8 mouse cellular contexts compared by ENCODE assay signal in the genomic region with DNA sequence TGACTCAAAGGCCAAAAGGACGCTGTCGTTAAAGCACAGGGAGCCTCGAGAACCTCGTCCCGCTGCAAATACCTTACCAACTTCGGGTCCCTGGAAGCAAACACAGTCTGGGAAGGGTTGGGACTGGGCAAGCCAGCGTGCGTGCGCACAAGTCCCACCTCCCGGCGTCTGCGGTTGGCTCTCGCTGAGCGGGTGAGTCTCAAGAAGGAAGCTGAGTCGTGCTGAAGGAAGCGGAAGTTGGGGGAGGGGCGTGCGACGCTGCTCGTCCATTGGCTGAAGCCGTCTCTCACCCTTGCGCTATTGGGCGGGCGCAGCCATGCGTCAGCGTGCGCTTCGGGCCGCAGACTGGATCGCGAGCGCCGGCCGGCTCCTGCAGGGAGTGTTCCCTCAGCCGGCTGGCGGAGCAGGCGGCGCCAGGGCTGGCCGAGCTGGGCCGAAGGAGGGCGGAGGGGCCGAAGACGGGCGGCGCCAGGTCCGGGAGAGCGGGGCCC. TPM values are rescaled to one million over a fixed set of nuclear protein-coding genes. Genes with fewer than 3 reads are reported as not detected.
DNase-seq lines count a peak whose midpoint lies in the region; ATAC-seq and TF ChIP-seq lines count a peak whose summit lies in the region.

A gene (plus strand): TSS at position 366 of the 491 bp plus-strand sequence.

- WGBS in forebrain, embryonic 11.5 days = under 1% methylated on average over 47 of the region's 47 CpGs
- WGBS in heart, embryonic 16.5 days = under 1% methylated on average over 43 of the region's 47 CpGs
- WGBS in liver, embryonic 15.5 days (ENCODE audit: insufficient replicate concordance) = under 1% methylated on average over 47 of the region's 47 CpGs
- under 1% methylated on average over 47 of the region's 47 CpGs for WGBS in neural tube, embryonic 12.5 days

- H3K9ac ChIP-seq in CH12.LX (ENCODE audit: insufficient read depth, low read depth) = peak within 1 kb of the TSS; percentile 72
- H3K9ac ChIP-seq in forebrain, embryonic 11.5 days (ENCODE audit: low read length) = peak within 1 kb of the TSS; percentile 82
- peak within 1 kb of the TSS; percentile 91 for H3K9ac ChIP-seq in heart, embryonic 16.5 days (ENCODE audit: low read length)
- peak within 1 kb of the TSS; percentile 74 for H3K9ac ChIP-seq in liver, embryonic 15.5 days
- peak within 1 kb of the TSS; percentile 80 for H3K9ac ChIP-seq in neural tube, embryonic 12.5 days

- ATAC-seq in forebrain, embryonic 11.5 days (replicated peaks; ENCODE audit: low FRiP score) = peak; percentile 100
- ATAC-seq in heart, embryonic 16.5 days (replicated peaks; ENCODE audit: extremely low read depth, insufficient read depth, low FRiP score) = peak; percentile 100
- peak; percentile 99 for ATAC-seq in liver, embryonic 15.5 days (ENCODE audit: insufficient read depth)
- peak; percentile 99 for ATAC-seq in neural tube, embryonic 12.5 days (ENCODE audit: low FRiP score, low read depth)

- H3K9me3 ChIP-seq in CH12.LX (replicated peaks; ENCODE audit: low read length) = no peaks in the 10 kb centered on the region
- no peaks in the 10 kb centered on the region for H3K9me3 ChIP-seq in forebrain, embryonic 11.5 days (ENCODE audit: control insufficient read depth, low read length)
- no peaks in the 10 kb centered on the region for H3K9me3 ChIP-seq in heart, embryonic 16.5 days (replicated peaks; ENCODE audit: control insufficient read depth, low read length)
- no peaks in the 10 kb centered on the region for H3K9me3 ChIP-seq in liver, embryonic 15.5 days (replicated peaks)
- no peaks in the 10 kb centered on the region for H3K9me3 ChIP-seq in neural tube, embryonic 12.5 days

- peak; percentile 99 for DNase-seq in CH12.LX (ENCODE audit: extremely low read depth)
- peak; percentile 99 for DNase-seq in c-Kit-positive CD71-positive TER-119-negative erythroid progenitor cells, embryonic 14.5 days (ENCODE audit: low read depth)
- DNase-seq in forebrain, embryonic 11.5 days (ENCODE audit: low spot score) = peak; percentile 99
- peak; percentile 100 for DNase-seq in kidney, postnatal 36 days
- peak; percentile 99 for DNase-seq in telencephalon, adult 2 months (ENCODE audit: low read depth, low spot score)

- peak; percentile 94 for TF ChIP-seq POLR2A in CH12.LX (IDR thresholded peaks at IDR 0.05; ENCODE audit: low read depth, low read length)

- in situ Hi-C loops in CH12.LX (cut with MboI; ENCODE audit: low pct_ligation_motif_present, low pct_unique_long_range_greater_than_20kb, low sequenced_read_pairs) = loop anchor here (10.0 kb wide), 1 partner anchor 65 kb away; no protein-coding TSS in a partner anchor

- H3K36me3 ChIP-seq in CH12.LX (replicated peaks in 1 of 2; ENCODE audit: control insufficient read depth in 1 of 2, insufficient read depth in 1 of 2, low read length in 1 of 2) = peaks cover 0 to 8% of the 10 kb centered on the region in 2 experiments
- no peaks in the 10 kb centered on the region for H3K36me3 ChIP-seq in forebrain, embryonic 11.5 days (ENCODE audit: control insufficient read depth, insufficient read depth, low read length)
- H3K36me3 ChIP-seq in heart, embryonic 16.5 days (ENCODE audit: control insufficient read depth, insufficient read depth) = no peaks in the 10 kb centered on the region
- H3K36me3 ChIP-seq in liver, embryonic 15.5 days (replicated peaks) = peaks cover 6% of the 10 kb centered on the region
- no peaks in the 10 kb centered on the region for H3K36me3 ChIP-seq in neural tube, embryonic 12.5 days

- H3K79me2 ChIP-seq in CH12.LX (replicated peaks; ENCODE audit: control insufficient read depth, extremely low read depth, insufficient read depth, poor library complexity, severe bottlenecking) = peaks cover 10% of the 10 kb centered on the region

- no peak for TF ChIP-seq RAD21 in CH12.LX (IDR thresholded peaks at IDR 0.05; ENCODE audit: low read depth, low read length)

- H3K27ac ChIP-seq in CH12.LX (ENCODE audit: insufficient read depth, low read depth) = peak within 1 kb of the TSS; percentile 5; the same call in 1 of the 2 replicates
- peak within 1 kb of the TSS; percentile 80 for H3K27ac ChIP-seq in forebrain, embryonic 11.5 days (ENCODE audit: low read depth, low read length)
- peak within 1 kb of the TSS; percentile 93 for H3K27ac ChIP-seq in heart, embryonic 16.5 days (ENCODE audit: low read length)
- H3K27ac ChIP-seq in liver, embryonic 15.5 days (replicated peaks) = peak within 1 kb of the TSS; percentile 95
- peak within 1 kb of the TSS; percentile 92 for H3K27ac ChIP-seq in neural tube, embryonic 12.5 days

- no peak for TF ChIP-seq EP300 in CH12.LX (IDR thresholded peaks at IDR 0.05; ENCODE audit: low read length)

- dilution Hi-C loops in CH12.LX (cut with MboI; ENCODE audit: extremely low pct_ligation_motif_present, extremely low pct_unique_long_range_greater_than_20kb, low sequenced_read_pairs) = no loop called here

- H3K4me1 ChIP-seq in CH12.LX (ENCODE audit: control insufficient read depth in 1 of 2, insufficient read depth in 2 of 2) = peaks cover 9 to 24% of the 10 kb centered on the region in 2 experiments; a peak in 3 of 4 replicates
- no peaks in the 10 kb centered on the region; the same call in 1 of the 2 replicates for H3K4me1 ChIP-seq in forebrain, embryonic 11.5 days (replicated peaks; ENCODE audit: control insufficient read depth, insufficient read depth, low read length)
- peaks cover 8% of the 10 kb centered on the region for H3K4me1 ChIP-seq in heart, embryonic 16.5 days (ENCODE audit: control insufficient read depth, insufficient read depth, low read length)
- peaks cover 39% of the 10 kb centered on the region for H3K4me1 ChIP-seq in liver, embryonic 15.5 days (replicated peaks)
- H3K4me1 ChIP-seq in neural tube, embryonic 12.5 days = peaks cover 17% of the 10 kb centered on the region

- TF ChIP-seq CTCF in CH12.LX (conservative IDR thresholded peaks at IDR 0.05 in 1 of 2, IDR thresholded peaks at IDR 0.05 in 1 of 2; ENCODE audit: low read depth in 2 of 2, low read length in 2 of 2) = no peak

- peak within 1 kb of the TSS; percentile 83 to 92 (median 89) for H3K4me3 ChIP-seq in CH12.LX (replicated peaks in 1 of 3; ENCODE audit: low read depth in 2 of 3, low read length in 2 of 3, poor library complexity in 1 of 3)
- peak within 1 kb of the TSS; percentile 75 for H3K4me3 ChIP-seq in forebrain, embryonic 11.5 days (ENCODE audit: low read depth, low read length)
- peak within 1 kb of the TSS; percentile 90 for H3K4me3 ChIP-seq in heart, embryonic 16.5 days (ENCODE audit: low read length)
- H3K4me3 ChIP-seq in liver, embryonic 15.5 days (replicated peaks) = peak within 1 kb of the TSS; percentile 81
- H3K4me3 ChIP-seq in neural tube, embryonic 12.5 days = peak within 1 kb of the TSS; percentile 79

- H3K27me3 ChIP-seq in CH12.LX (replicated peaks) = no peaks in the 10 kb centered on the region
- no peaks in the 10 kb centered on the region for H3K27me3 ChIP-seq in forebrain, embryonic 11.5 days (ENCODE audit: control insufficient read depth, insufficient read depth, low read length)
- no peaks in the 10 kb centered on the region for H3K27me3 ChIP-seq in heart, embryonic 16.5 days (ENCODE audit: control insufficient read depth, insufficient read depth, low read length)
- H3K27me3 ChIP-seq in liver, embryonic 15.5 days = no peaks in the 10 kb centered on the region
- no peaks in the 10 kb centered on the region for H3K27me3 ChIP-seq in neural tube, embryonic 12.5 days (replicated peaks)

- peak within 1 kb of the TSS; percentile 99 for H3K4me2 ChIP-seq in CH12.LX (ENCODE audit: insufficient read depth, low read depth, poor library complexity, severe bottlenecking)
- peak within 1 kb of the TSS; percentile 70 for H3K4me2 ChIP-seq in forebrain, embryonic 11.5 days (ENCODE audit: low read depth, low read length, severe bottlenecking)
- peak within 1 kb of the TSS; percentile 81 for H3K4me2 ChIP-seq in heart, embryonic 16.5 days (ENCODE audit: low read depth, low read length)
- H3K4me2 ChIP-seq in liver, embryonic 15.5 days = peak within 1 kb of the TSS; percentile 83
- H3K4me2 ChIP-seq in neural tube, embryonic 12.5 days (replicated peaks) = peak within 1 kb of the TSS; percentile 76

TF ChIP-seq in CH12.LX, 34 proteins besides CTCF, POLR2A, EP300 and RAD21 (continues in another document):
- TF ChIP-seq BHLHE40 (IDR thresholded peaks at IDR 0.05; ENCODE audit: low read depth, low read length) (no peak), TCF12 (IDR thresholded peaks at IDR 0.05; ENCODE audit: low read depth, low read length) (peak; percentile 92), HCFC1 (IDR thresholded peaks at IDR 0.05; ENCODE audit: low read depth, low read length) (peak; percentile 81), UBTF (IDR thresholded peaks at IDR 0.05; ENCODE audit: low read depth, low read length) (peak; percentile 99), ELF1 (IDR thresholded peaks at IDR 0.05; ENCODE audit: low read depth, low read length) (peak; percentile 95), ZKSCAN1 (IDR thresholded peaks at IDR 0.05; ENCODE audit: borderline replicate concordance, low read depth, low read length) (no peak), MAZ (IDR thresholded peaks at IDR 0.05; ENCODE audit: low read depth, low read length) (0 out of 2 replicates have a peak, but pooled peaks have one; percentile 6), MEF2A (IDR thresholded peaks at IDR 0.05; ENCODE audit: borderline replicate concordance, low read depth, low read length) (no peak; the same call in 1 of the 2 replicates), ZMIZ1 (IDR thresholded peaks at IDR 0.05; ENCODE audit: low read depth, low read length) (peak; percentile 83; the same call in 1 of the 2 replicates), E2F4 (IDR thresholded peaks at IDR 0.05; ENCODE audit: insufficient replicate concordance, low read depth, low read length) (no peak), ZNF384 (IDR thresholded peaks at IDR 0.05; ENCODE audit: low read depth, low read length) (no peak), CHD1 (IDR thresholded peaks at IDR 0.05; ENCODE audit: low read depth, low read length) (no peak), JUND (conservative IDR thresholded peaks at IDR 0.05; ENCODE audit: low read depth, low read length) (no peak), MXI1 (IDR thresholded peaks at IDR 0.05; ENCODE audit: low read depth, low read length) (peak; percentile 87; the same call in 1 of the 2 replicates), IRF4 (IDR thresholded peaks at IDR 0.05; ENCODE audit: low read depth, low read length) (no peak), PAX5 (IDR thresholded peaks at IDR 0.05; ENCODE audit: low read length) (no peak)

RNA-seq across cellular contexts. Expression of the gene that starts here (rescaled TPM):
- total RNA-seq in CH12.LX (2012; rRNA removed) (15.9 and 18.2 TPM in 2 replicates), CH12.LX (2014; rRNA removed) (9.4 and 9.7 TPM in 2 replicates)
- 22.8 and 27.6 TPM in 2 replicates for polyA plus RNA-seq in CH12.LX (2012; ENCODE audit: insufficient read length, low read depth)
- 27.1 and 30.1 TPM in 2 replicates for polyA plus RNA-seq in forebrain, embryonic 11.5 days (2014; fragmentation: Nextera tagmentation; extraction: Ambion mirVana)
- 16.0 and 16.5 TPM in 2 replicates for polyA plus RNA-seq in heart, embryonic 16.5 days (2015; fragmentation: Nextera tagmentation; extraction: Ambion mirVana)
- polyA plus RNA-seq in liver, embryonic 15.5 days (2015; fragmentation: Nextera tagmentation; extraction: Ambion mirVana) = 14.2 and 15.5 TPM in 2 replicates
- 36.5 and 38.4 TPM in 2 replicates for polyA plus RNA-seq in neural tube, embryonic 12.5 days (2016; fragmentation: Nextera tagmentation; extraction: Ambion mirVana)

Comparison
In these comparisons a context has a peak if more than half of its experiments do, and no peak if none do; other contexts are left out.
1. Peak in every context shown above with its lines: DNase-seq, ATAC-seq, H3K4me3 ChIP-seq and H3K27ac ChIP-seq.
2. H3K27ac ChIP-seq: peak in every context shown above with its lines; median percentile 95 in liver, embryonic 15.5 days; 93 in heart, embryonic 16.5 days; 92 in neural tube, embryonic 12.5 days; 80 in forebrain, embryonic 11.5 days; 5 in CH12.LX.